Mouse (Mus musculus): ENCODE results near the gene Tifab. TPM values are rescaled to one million over a fixed set of nuclear protein-coding genes. Genes with fewer than 3 reads are reported as not detected.

The Tifab gene
- not detected for polyA plus RNA-seq (2012; fragmentation: generic; extraction: Trizol)

DNA sequence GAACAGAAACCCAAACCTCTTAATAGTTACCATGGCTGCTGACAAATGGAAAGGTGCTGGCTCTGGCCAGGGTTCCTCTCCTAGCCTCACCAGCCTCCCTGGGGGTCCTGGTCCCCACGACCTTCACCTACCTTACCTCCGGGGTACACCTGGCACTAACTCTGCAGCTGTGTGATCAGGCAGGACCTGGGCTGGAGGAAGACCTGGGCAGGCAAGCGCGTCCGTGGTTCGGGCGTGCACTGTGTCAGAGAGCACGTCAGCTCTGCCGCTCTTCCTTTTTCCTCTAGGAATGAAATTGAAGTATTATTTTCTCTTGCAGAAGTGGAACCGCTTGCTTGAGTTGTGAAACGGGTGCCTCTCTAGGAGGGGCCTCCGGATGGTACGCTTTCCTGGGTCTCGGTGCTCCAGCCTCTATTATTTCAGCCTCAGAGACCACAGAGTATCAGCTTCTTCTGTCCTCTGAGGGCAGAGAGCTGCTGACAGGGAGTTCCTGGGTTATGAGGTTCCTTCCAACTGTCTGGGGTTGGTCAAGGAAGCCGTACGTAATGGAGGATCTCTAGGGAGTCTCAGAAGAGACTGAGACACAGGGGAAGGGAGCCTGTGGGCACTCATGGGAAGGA is at the start of gene Tifab:
Gene Tifab, minus strand, starts transcription at position 470 of the 620 bp plus-strand sequence.
- Histone ChIP-seq H3K79me2 (ENCODE audit: control insufficient read depth, insufficient read depth) (no peaks in the 10 kb centered on the region), H3ac (ENCODE audit: control insufficient read depth, insufficient read length) (no peak within 1 kb of the TSS), H3K36me3 (ENCODE audit: control insufficient read depth, insufficient read depth) (no peaks in the 10 kb centered on the region), H3K4me2 (ENCODE audit: low read depth) (no peak within 1 kb of the TSS), H3K4me3 (no peak within 1 kb of the TSS), H3K27me3 (ENCODE audit: control insufficient read depth, insufficient read depth, insufficient read length) (peaks cover 16% of the 10 kb centered on the region)
- TF ChIP-seq MYOD1 (IDR thresholded peaks at IDR 0.05; ENCODE audit: control insufficient read depth in 1 of 3, insufficient read length in 2 of 3, low read depth in 2 of 3), result no peak
- TF ChIP-seq CEBPB (IDR thresholded peaks at IDR 0.05; ENCODE audit: insufficient read depth, poor library complexity, severe bottlenecking), result no peak
- no peak for TF ChIP-seq POLR2AphosphoS2 (IDR thresholded peaks at IDR 0.05; ENCODE audit: insufficient read length, low read depth)
- no peak for TF ChIP-seq REST (IDR thresholded peaks at IDR 0.05; ENCODE audit: insufficient read depth, insufficient read length)

DNA sequence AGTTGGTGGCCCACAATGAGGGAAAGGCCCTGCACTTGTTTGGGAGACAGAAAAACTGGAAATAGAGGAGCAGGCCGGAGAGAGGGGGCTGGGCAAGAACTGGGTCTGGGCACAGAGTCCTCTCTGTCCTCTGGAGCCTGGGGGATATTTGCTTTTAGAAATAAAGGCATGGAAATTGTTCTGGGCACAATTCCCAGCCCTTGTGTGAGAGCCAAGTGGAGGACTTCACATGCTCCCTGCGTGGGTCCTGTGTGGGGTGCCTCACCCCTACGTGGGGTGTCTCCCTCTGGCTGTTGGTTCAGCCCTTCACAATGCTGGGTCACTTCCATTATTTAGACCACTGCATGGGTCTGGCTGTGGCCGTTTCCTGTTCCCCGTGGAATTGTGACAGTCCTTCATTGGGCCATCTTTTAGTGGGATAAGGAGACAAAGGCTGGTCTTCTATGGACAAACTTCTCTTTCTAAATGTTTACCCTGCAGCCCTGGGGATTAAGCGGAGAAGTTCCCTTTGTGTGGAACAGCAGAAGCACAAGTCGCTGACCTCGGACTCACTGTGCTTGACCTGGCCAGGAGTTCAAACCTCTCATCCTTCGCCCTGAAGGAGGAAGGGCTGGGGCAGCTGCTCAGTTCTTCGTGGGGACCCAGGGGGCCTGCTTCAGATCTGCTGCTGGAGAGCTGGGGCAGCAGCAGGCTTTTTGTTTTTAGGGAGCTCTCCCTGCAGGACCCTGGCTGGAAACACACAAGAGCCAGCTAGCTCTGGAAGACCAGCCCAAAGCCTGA is 47.7 kb upstream of the Tifab start:
- Histone ChIP-seq H3K36me3 (ENCODE audit: control insufficient read depth, insufficient read depth) (no peaks in the 10 kb centered on the region), H3ac (ENCODE audit: control insufficient read depth, insufficient read length) (no peak overlapping the region), H3K27me3 (ENCODE audit: control insufficient read depth, insufficient read depth, insufficient read length) (peaks cover 43% of the 10 kb centered on the region), H3K4me3 (no peak overlapping the region), H3K4me2 (ENCODE audit: low read depth) (no peak overlapping the region), H3K79me2 (ENCODE audit: control insufficient read depth, insufficient read depth) (no peaks in the 10 kb centered on the region)
- TF ChIP-seq TCF3 (IDR thresholded peaks at IDR 0.05; ENCODE audit: insufficient read length, low read depth) (no peak), POLR2AphosphoS2 (IDR thresholded peaks at IDR 0.05; ENCODE audit: insufficient read length, low read depth) (no peak), TCF12 (IDR thresholded peaks at IDR 0.05; ENCODE audit: insufficient read depth, poor library complexity, severe bottlenecking) (no peak), CEBPB (IDR thresholded peaks at IDR 0.05; ENCODE audit: insufficient read depth, poor library complexity, severe bottlenecking) (no peak), MAX (IDR thresholded peaks at IDR 0.05; ENCODE audit: low read depth) (no peak)

DNA sequence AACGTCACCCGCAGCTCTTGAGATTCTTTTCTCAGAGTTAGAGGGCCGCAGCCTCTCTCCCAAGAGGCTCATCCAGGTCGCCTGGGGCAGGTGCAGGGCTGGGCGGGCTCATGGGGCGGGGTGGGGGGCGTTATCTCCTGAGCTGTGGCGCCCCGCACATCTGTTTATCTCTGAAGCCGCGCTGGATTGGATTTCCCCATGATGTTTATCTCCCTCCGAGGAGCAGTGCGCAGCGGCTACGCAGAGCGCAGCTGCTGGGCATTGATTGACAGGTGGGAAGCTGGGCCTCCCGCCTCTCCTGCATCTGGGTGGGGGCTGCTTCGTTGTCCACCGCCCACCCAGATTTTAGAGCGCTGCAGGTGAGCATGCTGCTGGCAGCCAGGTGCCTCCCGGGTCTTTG is 44.9 kb upstream of the Tifab start:
- no peak for TF ChIP-seq TCF12 (IDR thresholded peaks at IDR 0.05; ENCODE audit: insufficient read depth, poor library complexity, severe bottlenecking)
- no peak for TF ChIP-seq MYOG (IDR thresholded peaks at IDR 0.05; ENCODE audit: control insufficient read depth in 1 of 3, insufficient read depth in 1 of 3, insufficient read length in 2 of 3, low read depth in 2 of 3)
- no peak for TF ChIP-seq CEBPB (IDR thresholded peaks at IDR 0.05; ENCODE audit: insufficient read depth, poor library complexity, severe bottlenecking)
- no peak for TF ChIP-seq MYOD1 (IDR thresholded peaks at IDR 0.05; ENCODE audit: control insufficient read depth in 1 of 3, insufficient read length in 2 of 3, low read depth in 2 of 3)
- TF ChIP-seq MAX (IDR thresholded peaks at IDR 0.05; ENCODE audit: low read depth), result no peak
- no peak for TF ChIP-seq REST (IDR thresholded peaks at IDR 0.05; ENCODE audit: insufficient read depth, insufficient read length)
- TF ChIP-seq POLR2A (IDR thresholded peaks at IDR 0.05; ENCODE audit: insufficient read length, low read depth), result no peak
- TF ChIP-seq USF1 (IDR thresholded peaks at IDR 0.05; ENCODE audit: low read depth), result no peak
- TF ChIP-seq E2F4 (IDR thresholded peaks at IDR 0.05; ENCODE audit: insufficient read depth), result no peak
- no peak for TF ChIP-seq SRF (IDR thresholded peaks at IDR 0.05; ENCODE audit: control insufficient read depth, insufficient read length, low read depth)
- no peak for TF ChIP-seq TCF3 (IDR thresholded peaks at IDR 0.05; ENCODE audit: insufficient read length, low read depth)
- TF ChIP-seq POLR2AphosphoS2 (IDR thresholded peaks at IDR 0.05; ENCODE audit: insufficient read length, low read depth), result no peak
- H3K4me3 ChIP-seq, result no peak overlapping the region
- peaks cover 49% of the 10 kb centered on the region for H3K27me3 ChIP-seq (ENCODE audit: control insufficient read depth, insufficient read depth, insufficient read length)
- H3K79me2 ChIP-seq (ENCODE audit: control insufficient read depth, insufficient read depth), result no peaks in the 10 kb centered on the region
- H3ac ChIP-seq (ENCODE audit: control insufficient read depth, insufficient read length), result no peak overlapping the region
- H3K4me2 ChIP-seq (ENCODE audit: low read depth), result no peak overlapping the region
- H3K36me3 ChIP-seq (ENCODE audit: control insufficient read depth, insufficient read depth), result no peaks in the 10 kb centered on the region

DNA sequence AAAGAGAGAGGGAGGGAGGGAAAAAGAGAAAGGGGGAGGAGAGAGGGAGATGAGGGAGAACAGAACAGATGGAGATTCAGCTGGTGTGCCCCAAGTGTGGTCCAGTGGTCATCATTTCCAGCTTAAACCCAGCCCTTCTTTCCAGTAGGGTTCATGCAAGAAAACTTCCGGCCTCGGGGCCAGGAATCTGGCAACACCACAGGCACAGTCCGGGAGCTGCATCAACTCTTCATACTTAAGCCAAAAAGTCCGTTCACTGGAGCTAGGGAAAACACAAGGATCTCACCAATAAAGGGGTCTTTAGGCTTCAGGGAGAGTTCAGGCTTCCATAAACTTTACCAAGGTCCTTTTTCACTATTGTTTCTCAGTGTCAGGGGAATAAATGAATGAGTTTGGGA is 44.2 kb upstream of the Tifab start:
- TF ChIP-seq E2F4 (IDR thresholded peaks at IDR 0.05; ENCODE audit: insufficient read depth) (no peak), SRF (IDR thresholded peaks at IDR 0.05; ENCODE audit: control insufficient read depth, insufficient read length, low read depth) (no peak), POLR2A (IDR thresholded peaks at IDR 0.05; ENCODE audit: insufficient read length, low read depth) (no peak), USF1 (IDR thresholded peaks at IDR 0.05; ENCODE audit: low read depth) (no peak), TCF12 (IDR thresholded peaks at IDR 0.05; ENCODE audit: insufficient read depth, poor library complexity, severe bottlenecking) (no peak), CEBPB (IDR thresholded peaks at IDR 0.05; ENCODE audit: insufficient read depth, poor library complexity, severe bottlenecking) (no peak), REST (IDR thresholded peaks at IDR 0.05; ENCODE audit: insufficient read depth, insufficient read length) (no peak), POLR2AphosphoS2 (IDR thresholded peaks at IDR 0.05; ENCODE audit: insufficient read length, low read depth) (no peak), TCF3 (IDR thresholded peaks at IDR 0.05; ENCODE audit: insufficient read length, low read depth) (no peak), MYOD1 (IDR thresholded peaks at IDR 0.05; ENCODE audit: control insufficient read depth in 1 of 3, insufficient read length in 2 of 3, low read depth in 2 of 3) (no peak), MYOG (IDR thresholded peaks at IDR 0.05; ENCODE audit: control insufficient read depth in 1 of 3, insufficient read depth in 1 of 3, insufficient read length in 2 of 3, low read depth in 2 of 3) (no peak), MAX (IDR thresholded peaks at IDR 0.05; ENCODE audit: low read depth) (no peak)
- H3K79me2 ChIP-seq (ENCODE audit: control insufficient read depth, insufficient read depth), result no peaks in the 10 kb centered on the region
- H3K4me2 ChIP-seq (ENCODE audit: low read depth), result no peak overlapping the region
- no peak overlapping the region for H3ac ChIP-seq (ENCODE audit: control insufficient read depth, insufficient read length)
- no peaks in the 10 kb centered on the region for H3K36me3 ChIP-seq (ENCODE audit: control insufficient read depth, insufficient read depth)
- no peak overlapping the region for H3K4me3 ChIP-seq
- peaks cover 47% of the 10 kb centered on the region for H3K27me3 ChIP-seq (ENCODE audit: control insufficient read depth, insufficient read depth, insufficient read length)

Data from myocyte (in vitro differentiated cells).